Mouse (Mus musculus) forebrain, embryonic 15.5 days (tissue): ENCODE data around the gene Vps11. TPM values are rescaled to one million over a fixed set of nuclear protein-coding genes. Genes with fewer than 3 reads are reported as not detected.
"Not testable (repeated sequence)": the region's sequence is repeated elsewhere in the genome, so short reads cannot be mapped to it uniquely, and the experiment has no call there.

Source experiments
- ATAC-seq: fragments of 200-750 bp; cut with Nextera tagmentation; replicated peaks from 2 replicates; pipeline ENCODE4 v1.8.0; 2017; ENCODE audit warnings: mild to moderate bottlenecking, moderate TSS enrichment, moderate library complexity
- H3K27ac ChIP-seq: fragments of 300-500 bp; sonication (generic); replicated peaks from 2 replicates; pipeline ENCODE4 v1.5.1; 2015; ENCODE audit warnings: mild to moderate bottlenecking, inconsistent platforms
- H3K27me3 ChIP-seq: fragments of 300-500 bp; sonication (generic); 2 replicates; pipeline ENCODE4 v1.6.1; 2015; ENCODE audit warnings: inconsistent platforms
- H3K36me3 ChIP-seq: fragments of 300-500 bp; sonication (generic); 2 replicates; pipeline ENCODE4 v1.6.1; 2015; ENCODE audit warnings: mild to moderate bottlenecking, inconsistent platforms
- H3K4me1 ChIP-seq: fragments of 300-500 bp; sonication (generic); 2 replicates; pipeline ENCODE4 v1.6.1; 2015; ENCODE audit warnings: inconsistent platforms
- H3K4me2 ChIP-seq: fragments of 300-500 bp; sonication (generic); replicated peaks from 2 replicates; pipeline ENCODE4 v1.6.1; 2015; ENCODE audit warnings: mild to moderate bottlenecking, inconsistent platforms
- H3K4me3 ChIP-seq: fragments of 300-500 bp; sonication (generic); 2 replicates; pipeline ENCODE4 v1.5.1; 2015; ENCODE audit warnings: mild to moderate bottlenecking, inconsistent platforms
- H3K9ac ChIP-seq: fragments of 300-500 bp; sonication (generic); replicated peaks from 2 replicates; pipeline ENCODE4 v1.6.1; 2015; ENCODE audit warnings: mild to moderate bottlenecking, inconsistent platforms
- H3K9me3 ChIP-seq: fragments of 300-500 bp; sonication (generic); 2 replicates; pipeline ENCODE4 v1.6.1; 2016; ENCODE audit warnings: inconsistent platforms
- WGBS: fragments of 180-500 bp; shearing (Covaris S2); methylation state at CpG from one replicate; pipeline ENCODE4 v1.1.7; 2015; ENCODE audit warnings: mixed read lengths; 5-methylcytosine and 5-hydroxymethylcytosine counted together
- polyA plus RNA-seq: library from polyadenylated mRNA; unstranded; fragments of >200 nt; fragmentation: Nextera tagmentation; extraction: Ambion mirVana; gene quantifications from 2 replicates; pipeline ENCODE4 v1.2.1, GENCODE M21; 2015

Gene Vps11
- polyA plus RNA-seq, 1 experiment from 2014 or later, result 42.3 TPM

- Histone ChIP-seq H3K27me3 (no peaks in the 10 kb centered on the region), H3K9me3 (no peaks in the 10 kb centered on the region), H3K36me3 (peaks cover 15% of the 10 kb centered on the region), H3K9ac (no peak overlapping the region), H3K4me2 (no peak overlapping the region), H3K4me3 (no peak overlapping the region), H3K4me1 (peaks cover 24% of the 10 kb centered on the region), H3K27ac (no peak overlapping the region)
- WGBS, result 92% methylated on average over 3 of the region's 3 CpGs
- no peak for ATAC-seq
Observed at GRCm38 (mm10) chr9:44342173-44342572, 19.3 kb downstream of the Vps11 start.

GRCm38 (mm10) chr9:44341487-44341886 lies 20.0 kb downstream of the Vps11 start:
- H3K27ac ChIP-seq, result no peak overlapping the region
- no peaks in the 10 kb centered on the region for H3K9me3 ChIP-seq
- H3K4me2 ChIP-seq, result no peak overlapping the region
- peaks cover 9% of the 10 kb centered on the region for H3K36me3 ChIP-seq
- WGBS, result 92% methylated on average over 5 of the region's 5 CpGs
- ATAC-seq, result no peak
- no peak overlapping the region for H3K9ac ChIP-seq
- no peaks in the 10 kb centered on the region for H3K27me3 ChIP-seq
- peaks cover 31% of the 10 kb centered on the region for H3K4me1 ChIP-seq
- no peak overlapping the region for H3K4me3 ChIP-seq

- peaks cover 35% of the 10 kb centered on the region for H3K4me1 ChIP-seq
- WGBS, result 75% methylated on average over 5 of the region's 5 CpGs
- no peak overlapping the region for H3K27ac ChIP-seq
- H3K9ac ChIP-seq, result no peak overlapping the region
- no peak overlapping the region for H3K4me2 ChIP-seq
- H3K9me3 ChIP-seq, result no peaks in the 10 kb centered on the region
- H3K4me3 ChIP-seq, result no peak overlapping the region
- no peak for ATAC-seq
- H3K36me3 ChIP-seq, result peaks cover 14% of the 10 kb centered on the region
- no peaks in the 10 kb centered on the region for H3K27me3 ChIP-seq
Observed at GRCm38 (mm10) chr9:44338574-44338973, 22.9 kb downstream of the Vps11 start.

GRCm38 (mm10) chr9:44337436-44338169 lies 23.9 kb downstream of the Vps11 start:
- Histone ChIP-seq H3K36me3 (peaks cover 24% of the 10 kb centered on the region), H3K4me1 (peaks cover 27% of the 10 kb centered on the region), H3K27ac (no peak overlapping the region), H3K27me3 (no peaks in the 10 kb centered on the region), H3K4me2 (peak overlapping the region; percentile 84; the same call in 1 of the 2 replicates), H3K9ac (peak overlapping the region; percentile 20; the same call in 1 of the 2 replicates), H3K4me3 (peak overlapping the region; percentile 92), H3K9me3 (no peaks in the 10 kb centered on the region)
- 64% methylated on average over 9 of the region's 9 CpGs for WGBS
- no peak for ATAC-seq

- Histone ChIP-seq H3K27me3 (no peaks in the 10 kb centered on the region), H3K4me1 (peaks cover 25% of the 10 kb centered on the region), H3K36me3 (peaks cover 28% of the 10 kb centered on the region), H3K4me2 (peak overlapping the region; percentile 84), H3K27ac (no peak overlapping the region), H3K4me3 (peak overlapping the region; percentile 92), H3K9me3 (no peaks in the 10 kb centered on the region), H3K9ac (peak overlapping the region; percentile 92)
- no peak for ATAC-seq
- WGBS, result 79% methylated on average over 3 of the region's 3 CpGs
Observed at GRCm38 (mm10) chr9:44336964-44337363, 24.5 kb downstream of the Vps11 start.

GRCm38 (mm10) chr9:44336513-44336912 lies 25.0 kb downstream of the Vps11 start:
- H3K27me3 ChIP-seq, H3K27ac ChIP-seq, ATAC-seq, H3K9me3 ChIP-seq: not testable (repeated sequence)
- peak overlapping the region; percentile 92 for H3K9ac ChIP-seq
- peaks cover 33% of the 10 kb centered on the region for H3K36me3 ChIP-seq
- WGBS, result 16% methylated on average over 4 of the region's 4 CpGs
- H3K4me1 ChIP-seq, result peaks cover 25% of the 10 kb centered on the region
- H3K4me2 ChIP-seq, result peak overlapping the region; percentile 84
- H3K4me3 ChIP-seq, result peak overlapping the region; percentile 92

- ATAC-seq, result no peak
- Histone ChIP-seq H3K4me3 (peak overlapping the region; percentile 92), H3K9ac (peak overlapping the region; percentile 92), H3K4me1 (peaks cover 25% of the 10 kb centered on the region), H3K9me3 (no peaks in the 10 kb centered on the region), H3K27me3 (no peaks in the 10 kb centered on the region), H3K27ac (peak overlapping the region; percentile 93; the same call in 1 of the 2 replicates), H3K36me3 (peaks cover 36% of the 10 kb centered on the region), H3K4me2 (peak overlapping the region; percentile 84)
- under 1% methylated on average over 5 of the region's 5 CpGs for WGBS
Observed at GRCm38 (mm10) chr9:44336093-44336406, 25.4 kb downstream of the Vps11 start.

GRCm38 (mm10) chr9:44335331-44336092 lies 26.0 kb downstream of the Vps11 start:
- ATAC-seq, result no peak; the same call in 1 of the 2 replicates
- Histone ChIP-seq H3K27ac (peak overlapping the region; percentile 93), H3K36me3 (peaks cover 41% of the 10 kb centered on the region), H3K27me3 (no peaks in the 10 kb centered on the region), H3K4me3 (peak overlapping the region; percentile 92), H3K4me1 (peaks cover 25% of the 10 kb centered on the region), H3K9me3 (no peaks in the 10 kb centered on the region), H3K4me2 (peak overlapping the region; percentile 84), H3K9ac (peak overlapping the region; percentile 92)
- under 1% methylated on average over 50 of the region's 50 CpGs for WGBS

GRCm38 (mm10) chr9:44334396-44335330 lies 26.8 kb downstream of the Vps11 start, which contains the start of gene H2afx:
H2afx (plus strand) TSS chr9:44334694.
- peak within 1 kb of the TSS; percentile 92 for H3K9ac ChIP-seq
- H3K9me3 ChIP-seq, result no peaks in the 10 kb centered on the region
- H3K4me3 ChIP-seq, result peak within 1 kb of the TSS; percentile 92
- peak within 1 kb of the TSS; percentile 84 for H3K4me2 ChIP-seq
- peak within 1 kb of the TSS; percentile 93 for H3K27ac ChIP-seq
- WGBS, result under 1% methylated on average over 89 of the region's 91 CpGs
- peaks cover 25% of the 10 kb centered on the region for H3K4me1 ChIP-seq
- peaks cover 45% of the 10 kb centered on the region for H3K36me3 ChIP-seq
- ATAC-seq, result peak; percentile 97
- H3K27me3 ChIP-seq, result no peaks in the 10 kb centered on the region

- H3K9ac ChIP-seq, result no peak overlapping the region
- peaks cover 44% of the 10 kb centered on the region for H3K36me3 ChIP-seq
- peaks cover 26% of the 10 kb centered on the region for H3K4me1 ChIP-seq
- ATAC-seq, result no peak
- no peak overlapping the region for H3K27ac ChIP-seq
- H3K27me3 ChIP-seq, result no peaks in the 10 kb centered on the region
- 95% methylated on average over 13 of the region's 13 CpGs for WGBS
- H3K9me3 ChIP-seq, result no peaks in the 10 kb centered on the region
- no peak overlapping the region for H3K4me2 ChIP-seq
- H3K4me3 ChIP-seq, result no peak overlapping the region
Observed at GRCm38 (mm10) chr9:44332918-44333638, 28.4 kb downstream of the Vps11 start.

- Histone ChIP-seq H3K27ac (no peak overlapping the region), H3K4me1 (peaks cover 19% of the 10 kb centered on the region), H3K9ac (no peak overlapping the region), H3K27me3 (no peaks in the 10 kb centered on the region), H3K4me2 (no peak overlapping the region), H3K36me3 (peaks cover 42% of the 10 kb centered on the region), H3K4me3 (no peak overlapping the region), H3K9me3 (no peaks in the 10 kb centered on the region)
- no peak for ATAC-seq
- WGBS, result 89% methylated on average over 6 of the region's 6 CpGs
Observed at GRCm38 (mm10) chr9:44330736-44331135, 30.7 kb downstream of the Vps11 start.
